Mouse (Mus musculus): Measurements from ENCODE around the gene Hps5.

Hps5 gene

GRCm38 (mm10) chr7:46738561-46739460, 57.1 kb downstream of the Hps5 start:
- no peak for DNase-seq (ENCODE audit: low spot score in 2 of 2)

- no peak for DNase-seq (ENCODE audit: low spot score in 2 of 2)
These were observed 60.9 kb downstream of the Hps5 start for GRCm38 (mm10) chr7:46734983-46735382.

GRCm38 (mm10) chr7:46732458-46732857, 63.4 kb downstream of the Hps5 start, which contains the start of gene Saa4:
Gene Saa4, minus strand, starts transcription at chr7:46732603.
- no peak for DNase-seq (ENCODE audit: low spot score in 2 of 2)

- no peak for DNase-seq (ENCODE audit: low spot score in 2 of 2)
These were observed 68.3 kb downstream of the Hps5 start for GRCm38 (mm10) chr7:46727584-46727983.

GRCm38 (mm10) chr7:46724396-46724795, 71.5 kb downstream of the Hps5 start:
- DNase-seq (ENCODE audit: low spot score in 2 of 2) = no peak

- no peak for DNase-seq (ENCODE audit: low spot score in 2 of 2)
These were observed 72.0 kb downstream of the Hps5 start for GRCm38 (mm10) chr7:46723849-46724248.

- DNase-seq (ENCODE audit: low spot score in 2 of 2) = no peak
These were observed 72.5 kb downstream of the Hps5 start for GRCm38 (mm10) chr7:46723354-46723753.

GRCm38 (mm10) chr7:46720460-46720859, 75.4 kb downstream of the Hps5 start:
- DNase-seq (ENCODE audit: low spot score in 2 of 2) = no peak

- no peak for DNase-seq (ENCODE audit: low spot score in 2 of 2)
These were observed 76.3 kb downstream of the Hps5 start for GRCm38 (mm10) chr7:46719526-46719925.

- DNase-seq (ENCODE audit: low spot score in 2 of 2) = peak; percentile 35 to 42
These were observed 77.1 kb downstream of the Hps5 start for GRCm38 (mm10) chr7:46718591-46719270.

- peak in 1 of 2 experiments; percentile 41 for DNase-seq (ENCODE audit: low spot score in 2 of 2)
These were observed 79.0 kb downstream of the Hps5 start for GRCm38 (mm10) chr7:46716897-46717296.

GRCm38 (mm10) chr7:46715600-46715999, 80.3 kb downstream of the Hps5 start, which contains the start of gene Saa3:
Gene Saa3, minus strand, starts transcription at chr7:46715700.
- no peak for DNase-seq (ENCODE audit: low spot score in 2 of 2)

- DNase-seq (ENCODE audit: low spot score in 2 of 2) = peak; percentile 40 to 69
These were observed 81.3 kb downstream of the Hps5 start for GRCm38 (mm10) chr7:46714518-46714917.

- no peak for DNase-seq (ENCODE audit: low spot score in 2 of 2)
These were observed 83.6 kb downstream of the Hps5 start for GRCm38 (mm10) chr7:46712250-46712649.
